Mouse (Mus musculus): ENCODE data around the gene Lamc3. TPM values are rescaled to one million over a fixed set of nuclear protein-coding genes. Genes with fewer than 3 reads are reported as not detected.

Lamc3 gene
- 20.7 and 24.8 TPM in 2 replicates for polyA plus RNA-seq (2012; rRNA removed)

- TF ChIP-seq POLR2A (IDR thresholded peaks at IDR 0.05; ENCODE audit: low read depth, low read length), result no peak
- TF ChIP-seq CTCF (conservative IDR thresholded peaks at IDR 0.05; ENCODE audit: insufficient read depth, insufficient read length, low read depth, low read length), result peak; percentile 67
- Histone ChIP-seq H3K36me3 (ENCODE audit: control insufficient read depth, insufficient read depth, low read length) (no peaks in the 10 kb centered on the region), H3K4me3 (ENCODE audit: insufficient read depth, low read depth, low read length) (peak within 1 kb of the TSS; percentile 51), H3K27ac (ENCODE audit: insufficient read depth, low read depth, low read length) (no peak within 1 kb of the TSS), H3K4me1 (ENCODE audit: control insufficient read depth, insufficient read depth, low read length) (no peaks in the 10 kb centered on the region), H3K27me3 (replicated peaks; ENCODE audit: control insufficient read depth, insufficient read depth, low read length) (no peaks in the 10 kb centered on the region)
- WGBS, result 4% methylated on average over 26 of the region's 26 CpGs
- DNase-seq, result peak; percentile 73
Observed at GRCm38 (mm10) chr2:31887030-31887429, at the start of gene Lamc3. Gene Lamc3, plus strand, starts transcription at chr2:31887291.

DNA sequence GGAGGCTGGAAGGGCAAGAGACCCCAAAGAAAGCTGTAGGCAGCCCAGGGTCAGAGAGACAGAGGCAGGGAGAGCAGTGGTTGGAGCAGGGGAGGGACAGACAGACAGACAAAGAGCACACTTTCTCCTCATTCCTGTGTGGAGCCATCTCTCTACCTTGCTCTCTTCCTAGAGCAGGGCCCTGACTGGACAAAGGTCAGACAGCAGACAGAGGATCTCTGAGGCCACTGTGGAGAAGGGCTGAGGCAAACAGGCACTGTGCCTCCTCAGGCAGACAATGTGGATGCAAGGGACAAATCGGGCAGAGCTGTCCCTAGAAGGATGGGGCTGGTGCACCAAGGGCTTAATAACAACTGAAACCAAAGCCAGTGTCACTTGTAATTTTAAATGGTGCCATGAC is 48.2 kb upstream of the Lamc3 start:
- no peaks in the 10 kb centered on the region for H3K4me1 ChIP-seq (ENCODE audit: control insufficient read depth, insufficient read depth, low read length)
- no peaks in the 10 kb centered on the region for H3K36me3 ChIP-seq (ENCODE audit: control insufficient read depth, insufficient read depth, low read length)
- DNase-seq, result peak; percentile 60
- H3K27ac ChIP-seq (ENCODE audit: insufficient read depth, low read depth, low read length), result no peak overlapping the region
- H3K4me3 ChIP-seq (ENCODE audit: insufficient read depth, low read depth, low read length), result no peak overlapping the region
- no peak for TF ChIP-seq POLR2A (IDR thresholded peaks at IDR 0.05; ENCODE audit: low read depth, low read length)
- TF ChIP-seq CTCF (conservative IDR thresholded peaks at IDR 0.05; ENCODE audit: insufficient read depth, insufficient read length, low read depth, low read length), result no peak
- WGBS, result 45% methylated on average over 1 of the region's 1 CpGs
- H3K27me3 ChIP-seq (replicated peaks; ENCODE audit: control insufficient read depth, insufficient read depth, low read length), result no peaks in the 10 kb centered on the region

- TF ChIP-seq POLR2A (IDR thresholded peaks at IDR 0.05; ENCODE audit: low read depth, low read length) (no peak), CTCF (conservative IDR thresholded peaks at IDR 0.05; ENCODE audit: insufficient read depth, insufficient read length, low read depth, low read length) (no peak)
Observed at GRCm38 (mm10) chr2:31844729-31845136, 42.4 kb upstream of the Lamc3 start.

GRCm38 (mm10) chr2:31845512-31845895 is 41.6 kb upstream of the Lamc3 start:
- Histone ChIP-seq H3K27me3 (replicated peaks; ENCODE audit: control insufficient read depth, insufficient read depth, low read length) (peaks cover 13% of the 10 kb centered on the region), H3K4me3 (ENCODE audit: insufficient read depth, low read depth, low read length) (peak overlapping the region; percentile 30; the same call in 1 of the 2 replicates), H3K4me1 (ENCODE audit: control insufficient read depth, insufficient read depth, low read length) (no peaks in the 10 kb centered on the region), H3K36me3 (ENCODE audit: control insufficient read depth, insufficient read depth, low read length) (no peaks in the 10 kb centered on the region), H3K27ac (ENCODE audit: insufficient read depth, low read depth, low read length) (no peak overlapping the region)
- TF ChIP-seq POLR2A (IDR thresholded peaks at IDR 0.05; ENCODE audit: low read depth, low read length) (no peak), CTCF (conservative IDR thresholded peaks at IDR 0.05; ENCODE audit: insufficient read depth, insufficient read length, low read depth, low read length) (no peak)
- DNase-seq, result no peak
- WGBS, result 4% methylated on average over 26 of the region's 26 CpGs

More at GRCm38 (mm10) chr2:31844729-31845136, 42.4 kb upstream of the Lamc3 start:
- Histone ChIP-seq H3K27ac (ENCODE audit: insufficient read depth, low read depth, low read length) (no peak overlapping the region), H3K4me3 (ENCODE audit: insufficient read depth, low read depth, low read length) (no peak overlapping the region), H3K27me3 (replicated peaks; ENCODE audit: control insufficient read depth, insufficient read depth, low read length) (peaks cover 13% of the 10 kb centered on the region), H3K4me1 (ENCODE audit: control insufficient read depth, insufficient read depth, low read length) (no peaks in the 10 kb centered on the region), H3K36me3 (ENCODE audit: control insufficient read depth, insufficient read depth, low read length) (no peaks in the 10 kb centered on the region)
- WGBS, result 25% methylated on average over 10 of the region's 10 CpGs
- DNase-seq, result no peak

DNA sequence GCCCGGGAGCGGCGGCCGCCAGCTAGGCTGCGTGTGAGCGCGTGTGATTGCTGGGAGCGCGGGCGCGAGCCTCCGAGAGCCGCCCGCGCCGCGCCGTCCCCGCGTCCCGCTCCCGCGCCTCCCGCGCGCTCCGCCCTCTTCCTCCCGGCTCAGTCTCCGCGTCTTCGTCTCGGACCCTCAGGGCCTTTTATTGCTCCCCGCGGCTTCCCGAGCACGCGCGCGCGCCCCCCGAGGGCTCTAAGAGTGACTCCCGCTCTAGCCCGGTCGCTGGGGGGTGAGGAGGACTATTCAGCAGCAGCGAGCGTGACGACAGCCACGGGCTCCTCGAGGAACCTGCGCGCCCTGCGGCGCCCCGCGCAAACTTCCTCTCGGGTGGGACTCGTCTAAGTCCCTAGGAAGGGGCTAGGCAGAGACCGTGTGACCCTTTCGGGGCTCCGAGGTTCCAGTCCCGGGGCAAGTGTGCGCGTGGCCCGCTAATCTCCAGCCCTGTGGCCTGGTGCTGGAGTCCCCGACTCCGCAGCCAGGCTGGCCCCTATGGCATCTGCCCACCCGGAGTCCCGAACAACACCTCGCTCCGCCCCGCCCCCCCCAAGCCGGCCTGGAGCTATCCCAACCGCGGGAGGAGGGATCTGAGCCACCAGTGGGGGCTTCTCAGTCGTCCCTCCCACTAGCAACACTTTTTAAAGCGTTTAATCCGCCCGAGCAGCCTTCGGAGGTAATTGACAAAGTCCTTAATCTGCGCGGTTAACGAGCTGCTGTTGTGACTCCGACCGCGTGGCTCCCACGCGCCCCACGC is 41.0 kb upstream of the Lamc3 start, which contains the start of gene Fibcd1:
TSS of gene Fibcd1 (minus strand) at position 110 of the 796 bp plus-strand sequence.
- H3K27me3 ChIP-seq (replicated peaks; ENCODE audit: control insufficient read depth, insufficient read depth, low read length), result peaks cover 13% of the 10 kb centered on the region
- TF ChIP-seq CTCF (conservative IDR thresholded peaks at IDR 0.05; ENCODE audit: insufficient read depth, insufficient read length, low read depth, low read length) (no peak), POLR2A (IDR thresholded peaks at IDR 0.05; ENCODE audit: low read depth, low read length) (no peak)
- H3K4me1 ChIP-seq (ENCODE audit: control insufficient read depth, insufficient read depth, low read length), result no peaks in the 10 kb centered on the region
- H3K27ac ChIP-seq (ENCODE audit: insufficient read depth, low read depth, low read length), result no peak within 1 kb of the TSS
- no peaks in the 10 kb centered on the region for H3K36me3 ChIP-seq (ENCODE audit: control insufficient read depth, insufficient read depth, low read length)
- H3K4me3 ChIP-seq (ENCODE audit: insufficient read depth, low read depth, low read length), result peak within 1 kb of the TSS; percentile 30
- under 1% methylated on average over 87 of the region's 88 CpGs for WGBS
- DNase-seq, result no peak

DNA sequence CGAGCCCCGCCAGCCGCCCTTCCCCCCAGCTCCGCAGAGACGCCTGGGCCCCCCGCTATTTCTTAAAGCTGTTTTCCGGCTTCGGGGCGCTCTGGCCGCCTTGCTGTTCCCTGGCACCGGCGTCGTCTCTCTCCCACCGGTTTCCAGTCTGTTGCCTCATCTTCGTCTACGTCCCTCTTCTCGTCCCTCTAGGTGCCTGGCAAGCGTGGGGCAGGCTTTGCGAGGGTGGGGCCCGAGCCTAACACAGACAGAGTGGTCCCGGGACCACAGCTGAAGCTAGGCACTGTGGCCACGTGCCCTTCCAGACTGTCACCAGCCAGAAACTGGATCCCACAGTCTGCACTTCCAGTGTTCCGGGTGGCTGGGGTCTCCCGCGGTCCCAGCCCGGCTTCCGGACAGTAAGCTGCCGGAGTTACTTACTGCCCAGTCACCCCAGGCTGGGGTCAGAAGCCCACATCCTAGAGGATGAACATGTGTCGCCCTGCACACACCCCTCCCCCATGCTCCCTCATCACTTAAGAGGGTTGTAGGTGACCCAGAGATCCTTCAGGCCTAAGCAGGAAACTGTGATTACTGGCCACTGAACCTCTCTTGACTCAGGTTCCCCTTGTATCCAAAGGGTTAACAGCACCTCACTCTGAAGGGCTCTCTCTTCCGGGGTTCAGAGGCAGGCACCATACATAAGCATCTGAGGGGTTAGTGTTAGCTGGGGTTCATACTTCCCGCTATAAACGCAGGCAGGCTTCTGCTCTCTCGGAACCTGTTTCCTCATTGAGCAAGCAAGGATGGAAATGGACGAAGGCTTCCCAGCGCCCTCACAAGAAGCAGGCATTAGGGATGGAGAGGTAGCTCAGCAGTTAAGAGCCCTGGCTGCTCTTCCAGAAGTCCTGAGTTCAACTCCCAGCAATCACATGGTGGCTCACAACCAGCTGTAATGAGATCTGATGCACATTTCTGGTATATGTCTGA is 40.1 kb upstream of the Lamc3 start:
- no peak overlapping the region for H3K4me3 ChIP-seq (ENCODE audit: insufficient read depth, low read depth, low read length)
- WGBS, result 16% methylated on average over 35 of the region's 35 CpGs

More for the DNA sequence above, 40.1 kb upstream of the Lamc3 start:
- DNase-seq, result no peak
- H3K27ac ChIP-seq (ENCODE audit: insufficient read depth, low read depth, low read length), result no peak overlapping the region
- TF ChIP-seq POLR2A (IDR thresholded peaks at IDR 0.05; ENCODE audit: low read depth, low read length), result no peak
- TF ChIP-seq CTCF (conservative IDR thresholded peaks at IDR 0.05; ENCODE audit: insufficient read depth, insufficient read length, low read depth, low read length), result no peak
- H3K36me3 ChIP-seq (ENCODE audit: control insufficient read depth, insufficient read depth, low read length), result no peaks in the 10 kb centered on the region
- H3K27me3 ChIP-seq (replicated peaks; ENCODE audit: control insufficient read depth, insufficient read depth, low read length), result peaks cover 13% of the 10 kb centered on the region
- no peaks in the 10 kb centered on the region for H3K4me1 ChIP-seq (ENCODE audit: control insufficient read depth, insufficient read depth, low read length)
